Mouse (Mus musculus) C2C12 (cell line): ENCODE results near the gene Dner.

Source experiments
- CTCF ChIP-seq: IDR thresholded peaks from one replicate; pipeline ENCODE4 v1.5.1; 2011; ENCODE audit not compliant: control insufficient read depth, insufficient read depth, insufficient read length
- USF1 ChIP-seq: IDR thresholded peaks from one replicate; pipeline ENCODE4 v1.6.1; 2011; ENCODE audit warnings: low read depth, mild to moderate bottlenecking, control low read depth, moderate library complexity

- TF ChIP-seq CTCF (no peak), USF1 (no peak)
Observed at GRCm38 (mm10) chr1:84522963-84523280, 173.1 kb downstream of the Dner start.
